Mouse (Mus musculus): ENCODE results near the gene Pde6c. TPM values are rescaled to one million over a fixed set of nuclear protein-coding genes. Genes with fewer than 3 reads are reported as not detected.
A peak's percentile ranks its signal among the peaks of the same experiment; 100 is the strongest.

Pde6c gene
- polyA plus RNA-seq, 1 experiment from 2014 or later = not detected

DNA sequence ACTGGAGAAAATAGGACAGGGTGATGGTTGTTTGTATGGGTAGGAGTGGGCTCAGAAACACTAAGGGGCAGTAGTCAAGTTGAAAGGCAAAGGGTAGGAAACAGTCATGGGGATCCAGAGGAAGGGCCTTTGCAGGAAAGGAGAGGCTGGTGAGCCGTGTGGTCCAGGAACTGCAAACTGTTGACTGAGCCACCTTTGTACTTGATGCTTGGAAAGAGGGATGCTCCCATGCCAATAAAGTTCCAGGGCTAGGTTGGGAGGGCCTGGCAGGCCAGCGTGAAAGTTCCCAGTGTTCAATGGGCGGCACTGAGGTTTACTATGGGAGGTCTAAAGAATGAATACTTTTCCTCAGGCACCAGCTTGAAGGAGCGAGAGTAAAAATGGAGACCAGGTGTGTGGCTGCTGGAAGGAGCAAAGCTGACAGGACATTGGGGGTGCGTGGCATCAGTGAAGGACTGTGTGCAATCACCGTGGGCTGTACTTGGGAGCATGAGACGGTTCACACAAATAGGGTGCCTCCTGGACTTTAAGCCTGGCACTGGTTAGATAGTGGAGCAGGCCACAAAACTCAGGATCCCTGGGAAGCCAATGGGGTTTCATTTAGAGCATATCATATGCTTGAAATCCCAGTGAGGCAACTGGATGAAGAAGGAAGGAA, 17.6 kb upstream of the Pde6c start:
- no peaks in the 10 kb centered on the region for H3K27me3 ChIP-seq (ENCODE audit: low read depth, poor library complexity, severe bottlenecking)
- no peak overlapping the region for H3K4me3 ChIP-seq
- H3K27ac ChIP-seq (replicated peaks) = no peak overlapping the region
- no peak for DNase-seq (ENCODE audit: low spot score)
- WGBS = 90% methylated on average over 7 of the region's 7 CpGs
- H3K4me1 ChIP-seq = no peaks in the 10 kb centered on the region
- H3K36me3 ChIP-seq = no peaks in the 10 kb centered on the region
- no peaks in the 10 kb centered on the region for H3K9me3 ChIP-seq (replicated peaks)

DNA sequence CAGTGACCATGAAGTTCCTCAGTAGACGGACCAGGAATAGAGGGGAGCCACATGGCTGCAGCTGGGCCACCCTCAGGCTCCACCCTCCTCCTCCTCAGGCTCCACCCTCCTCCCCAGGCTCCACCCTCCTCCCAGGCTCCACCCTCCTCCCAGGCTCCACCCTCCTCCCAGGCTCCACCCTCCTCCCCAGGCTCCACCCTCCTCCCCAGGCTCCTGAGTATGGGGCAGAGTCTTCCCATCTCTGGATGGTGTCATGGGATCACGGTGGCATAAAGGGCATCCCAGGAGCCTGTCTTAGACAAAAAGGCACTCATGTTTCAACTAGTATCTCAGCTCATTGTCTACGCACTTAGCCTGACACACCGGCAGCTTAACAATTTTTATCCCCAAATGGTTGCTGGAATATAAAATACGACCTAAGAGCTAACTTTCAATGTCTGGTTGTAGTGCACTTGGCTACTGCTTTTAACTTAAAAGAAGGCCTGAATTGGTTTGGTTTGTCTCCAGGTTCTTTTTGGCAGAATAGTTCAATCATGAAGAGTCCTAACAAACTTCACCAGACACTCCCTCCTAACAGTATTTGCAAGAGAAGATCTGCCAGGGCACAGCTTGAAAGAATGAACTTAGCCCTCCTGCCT, 12.3 kb upstream of the Pde6c start:
- peaks cover 37% of the 10 kb centered on the region for H3K27me3 ChIP-seq (ENCODE audit: low read depth, poor library complexity, severe bottlenecking)
- H3K9me3 ChIP-seq (replicated peaks) = no peaks in the 10 kb centered on the region
- 86% methylated on average over 5 of the region's 5 CpGs for WGBS
- H3K4me1 ChIP-seq = peaks cover 11% of the 10 kb centered on the region
- no peak for DNase-seq (ENCODE audit: low spot score)
- no peak overlapping the region for H3K4me3 ChIP-seq
- H3K27ac ChIP-seq (replicated peaks) = no peak overlapping the region
- no peaks in the 10 kb centered on the region for H3K36me3 ChIP-seq

DNA sequence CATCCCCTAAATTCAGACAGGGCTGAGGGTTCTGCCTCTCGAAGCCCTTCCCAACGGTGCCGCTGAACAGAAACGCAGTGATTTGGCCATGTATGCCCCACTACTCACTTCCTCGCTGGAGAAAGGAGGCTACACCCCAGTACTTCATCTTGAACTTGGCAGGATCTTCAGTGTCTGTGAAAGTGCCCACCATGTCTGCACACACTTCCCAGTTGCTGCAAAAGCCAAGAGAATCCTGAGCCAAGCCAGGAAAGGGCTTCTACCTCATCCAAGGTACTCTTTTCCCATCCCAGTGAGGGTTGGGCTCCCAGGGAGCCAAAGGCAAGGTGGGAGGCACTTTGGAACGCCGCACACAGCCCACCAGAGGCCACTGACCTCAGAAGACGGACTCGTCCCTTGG, 8.7 kb upstream of the Pde6c start:
- 28% methylated on average over 9 of the region's 9 CpGs for WGBS
- Histone ChIP-seq H3K27me3 (ENCODE audit: low read depth, poor library complexity, severe bottlenecking) (peaks cover 51% of the 10 kb centered on the region), H3K4me1 (peaks cover 11% of the 10 kb centered on the region), H3K36me3 (no peaks in the 10 kb centered on the region), H3K9me3 (replicated peaks) (no peaks in the 10 kb centered on the region), H3K4me3 (peak overlapping the region; percentile 72), H3K27ac (replicated peaks) (peak overlapping the region; percentile 84; the same call in 1 of the 2 replicates)
- no peak for DNase-seq (ENCODE audit: low spot score)

DNA sequence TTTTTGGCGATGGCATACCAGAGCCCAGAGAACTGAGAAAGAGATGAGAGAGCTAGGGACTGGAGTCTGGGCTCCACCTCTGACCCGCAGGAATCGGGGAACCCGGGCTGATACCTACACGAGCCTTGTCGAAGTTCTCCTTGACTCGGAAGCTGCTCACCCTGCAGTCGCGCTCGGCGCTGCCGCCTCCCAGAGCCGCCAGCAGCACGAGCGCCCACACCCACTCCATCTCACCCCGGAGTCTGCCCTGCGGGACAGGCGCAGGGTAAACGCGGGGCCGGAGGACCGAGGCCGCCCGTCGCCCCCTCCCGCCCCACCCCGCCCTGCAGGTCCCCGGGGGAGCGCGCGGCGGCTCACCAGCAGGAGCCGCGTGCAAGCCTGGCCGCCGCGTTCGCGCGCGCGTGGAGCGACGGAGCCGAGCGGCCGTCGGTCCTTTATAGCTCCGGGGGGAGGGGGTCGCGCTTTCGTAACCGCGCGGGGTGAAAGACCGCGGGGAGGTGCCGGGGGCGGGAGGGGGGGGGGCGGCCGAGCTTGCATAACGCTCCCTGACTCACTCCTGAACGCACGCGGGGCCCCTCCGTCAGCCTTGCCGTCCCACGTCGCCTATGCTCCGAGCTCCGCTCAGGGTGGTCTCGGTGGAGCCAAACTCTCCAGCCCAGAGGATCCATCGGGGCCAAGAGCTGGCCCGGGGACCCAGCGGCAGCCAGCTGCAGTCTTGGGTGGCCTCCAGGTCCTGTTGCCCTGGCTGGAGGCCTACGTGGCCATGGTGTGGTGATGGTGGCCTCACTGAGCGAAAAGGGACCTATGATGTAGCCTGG, 8.0 kb upstream of the Pde6c start:
- Histone ChIP-seq H3K9me3 (replicated peaks) (no peaks in the 10 kb centered on the region), H3K36me3 (no peaks in the 10 kb centered on the region), H3K27me3 (ENCODE audit: low read depth, poor library complexity, severe bottlenecking) (peaks cover 51% of the 10 kb centered on the region), H3K27ac (replicated peaks) (peak overlapping the region; percentile 84), H3K4me3 (peak overlapping the region; percentile 72), H3K4me1 (peaks cover 11% of the 10 kb centered on the region)
- WGBS = 2% methylated on average over 64 of the region's 77 CpGs
- DNase-seq (ENCODE audit: low spot score) = peak; percentile 59

DNA sequence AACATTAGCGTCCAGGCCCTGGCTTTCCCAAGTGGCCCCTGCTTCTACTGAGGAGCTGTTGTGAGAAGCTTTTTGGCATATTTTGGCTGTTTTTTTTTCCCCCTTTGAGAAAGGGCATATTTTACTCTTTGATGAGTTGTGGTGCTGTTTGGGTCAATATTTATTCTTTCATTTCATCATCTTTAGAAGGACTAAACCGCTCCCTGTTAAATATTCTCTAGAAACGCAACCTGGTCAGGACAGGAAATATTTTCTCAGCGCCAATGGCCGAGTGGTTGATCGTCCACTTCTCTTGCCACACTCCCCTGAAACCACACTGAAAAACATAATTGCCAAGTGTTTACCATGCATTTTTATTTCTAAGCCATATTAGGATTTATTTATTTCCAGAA, 7.4 kb upstream of the Pde6c start, which contains the start of gene Rbp4:
Gene Rbp4 (minus strand): TSS at position 63 of the 392 bp plus-strand sequence.
- Histone ChIP-seq H3K36me3 (no peaks in the 10 kb centered on the region), H3K27ac (replicated peaks) (peak within 1 kb of the TSS; percentile 84), H3K27me3 (ENCODE audit: low read depth, poor library complexity, severe bottlenecking) (peaks cover 51% of the 10 kb centered on the region), H3K4me3 (peak within 1 kb of the TSS; percentile 72), H3K9me3 (replicated peaks) (no peaks in the 10 kb centered on the region), H3K4me1 (peaks cover 11% of the 10 kb centered on the region)
- WGBS = 72% methylated on average over 6 of the region's 6 CpGs
- DNase-seq (ENCODE audit: low spot score) = no peak

DNA sequence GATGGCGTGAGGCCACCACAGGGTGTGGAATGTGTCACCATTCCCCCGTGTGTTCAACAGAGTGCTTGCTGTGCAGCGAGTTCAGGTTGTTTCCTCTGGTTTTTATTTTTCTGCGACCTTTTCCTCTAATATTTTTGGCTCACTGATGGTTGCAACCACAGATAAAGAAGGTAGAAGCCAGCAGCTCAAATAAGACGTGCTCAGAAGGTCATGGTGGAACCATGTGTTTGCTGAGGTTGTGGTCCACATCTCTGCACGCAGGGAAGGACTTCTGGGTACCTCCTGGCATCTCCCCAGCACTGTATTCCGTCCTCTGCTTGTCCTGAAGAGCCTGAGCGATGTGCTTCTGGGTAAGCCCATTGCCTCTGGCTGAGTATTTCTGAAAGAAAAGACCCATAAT, 5.9 kb upstream of the Pde6c start:
- H3K4me1 ChIP-seq = peaks cover 11% of the 10 kb centered on the region
- H3K9me3 ChIP-seq (replicated peaks) = no peaks in the 10 kb centered on the region
- peaks cover 46% of the 10 kb centered on the region for H3K27me3 ChIP-seq (ENCODE audit: low read depth, poor library complexity, severe bottlenecking)
- WGBS = 76% methylated on average over 8 of the region's 8 CpGs
- H3K27ac ChIP-seq (replicated peaks) = no peak overlapping the region
- no peak overlapping the region for H3K4me3 ChIP-seq
- H3K36me3 ChIP-seq = no peaks in the 10 kb centered on the region
- DNase-seq (ENCODE audit: low spot score) = no peak

DNA sequence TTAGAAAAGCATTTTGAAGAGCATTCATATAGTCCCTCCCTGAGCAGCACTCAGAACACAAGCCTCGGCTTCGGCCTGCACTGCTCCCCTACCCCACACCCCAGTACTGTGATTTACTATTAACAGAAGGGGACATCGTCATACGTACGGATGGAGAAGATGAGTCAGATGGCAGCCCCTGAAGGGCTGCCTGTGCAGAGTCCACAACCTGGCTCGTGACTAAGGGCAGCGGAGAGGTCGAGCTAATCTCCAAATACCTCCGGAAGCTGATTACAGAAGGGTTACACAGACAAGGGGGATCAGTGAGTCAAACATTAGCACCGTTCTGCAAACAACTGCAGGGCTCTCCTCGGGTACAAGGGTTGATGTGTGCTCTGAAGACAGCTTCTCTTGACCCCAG, 1.4 kb downstream of the Pde6c start:
- H3K4me3 ChIP-seq = no peak overlapping the region
- no peak for DNase-seq (ENCODE audit: low spot score)
- peaks cover 5% of the 10 kb centered on the region for H3K4me1 ChIP-seq
- no peaks in the 10 kb centered on the region for H3K27me3 ChIP-seq (ENCODE audit: low read depth, poor library complexity, severe bottlenecking)
- no peaks in the 10 kb centered on the region for H3K9me3 ChIP-seq (replicated peaks)
- no peak overlapping the region for H3K27ac ChIP-seq (replicated peaks)
- no peaks in the 10 kb centered on the region for H3K36me3 ChIP-seq
- WGBS = 70% methylated on average over 11 of the region's 11 CpGs

DNA sequence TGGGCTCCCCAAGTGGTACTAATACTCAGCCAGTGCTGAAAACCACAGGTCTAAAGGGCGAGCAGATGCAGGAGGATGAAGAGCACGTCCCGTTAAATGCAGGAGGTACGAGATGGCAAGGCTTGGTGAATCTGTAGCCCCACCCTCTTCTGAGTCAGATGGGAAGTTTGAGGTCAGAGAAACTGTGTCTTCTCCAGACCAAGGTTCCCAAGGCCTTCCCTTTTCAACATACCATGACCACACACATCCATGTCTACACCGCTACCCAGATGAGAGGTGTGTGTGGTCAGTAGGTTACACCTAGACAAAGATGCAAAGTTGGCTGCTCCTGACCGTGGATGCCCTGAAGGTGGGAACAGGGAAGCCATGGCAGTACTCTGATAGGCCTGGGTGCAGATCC, 2.2 kb downstream of the Pde6c start:
- H3K36me3 ChIP-seq = no peaks in the 10 kb centered on the region
- H3K4me3 ChIP-seq = no peak overlapping the region
- H3K9me3 ChIP-seq (replicated peaks) = no peaks in the 10 kb centered on the region
- no peak overlapping the region for H3K27ac ChIP-seq (replicated peaks)
- 88% methylated on average over 6 of the region's 6 CpGs for WGBS
- H3K27me3 ChIP-seq (ENCODE audit: low read depth, poor library complexity, severe bottlenecking) = no peaks in the 10 kb centered on the region
- peaks cover 5% of the 10 kb centered on the region for H3K4me1 ChIP-seq
- no peak for DNase-seq (ENCODE audit: low spot score)

DNA sequence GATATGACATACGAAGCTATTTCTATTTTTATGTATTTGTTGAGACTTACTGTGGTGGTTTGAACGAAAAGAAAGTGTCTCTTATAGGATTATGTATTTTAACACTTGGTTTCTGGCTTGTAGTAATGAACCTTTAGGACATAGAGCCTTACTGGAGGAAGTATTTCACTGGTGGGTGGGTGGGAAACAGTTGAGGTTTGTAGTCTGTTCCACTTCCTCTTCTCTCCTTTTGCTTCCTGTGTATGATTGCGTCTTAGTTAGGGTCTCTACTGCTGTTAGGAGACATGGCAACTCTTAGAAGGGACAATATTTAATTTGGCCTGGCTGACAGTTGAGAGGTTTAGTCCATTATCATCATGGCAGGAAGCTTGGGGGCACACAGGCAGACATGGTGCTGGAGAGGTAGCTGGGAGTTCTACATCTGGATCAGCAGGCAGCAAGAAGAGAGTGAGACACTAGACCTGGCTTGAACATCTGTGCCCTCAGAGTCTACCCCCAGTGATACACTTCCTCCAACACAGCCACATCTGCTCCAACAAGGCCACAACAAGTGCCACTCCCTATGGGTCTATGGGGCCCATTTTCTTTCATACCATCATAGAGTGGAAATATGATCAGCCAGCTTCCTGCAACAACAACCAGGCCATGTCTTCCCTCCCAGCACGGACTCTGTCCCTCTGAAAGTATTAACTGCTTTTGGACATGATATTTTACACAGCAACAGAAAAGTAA, 11.1 kb downstream of the Pde6c start:
- DNase-seq (ENCODE audit: low spot score) = no peak
- 87% methylated on average over 4 of the region's 4 CpGs for WGBS
- Histone ChIP-seq H3K4me3 (no peak overlapping the region), H3K27me3 (ENCODE audit: low read depth, poor library complexity, severe bottlenecking) (no peaks in the 10 kb centered on the region), H3K4me1 (no peaks in the 10 kb centered on the region), H3K9me3 (replicated peaks) (no peaks in the 10 kb centered on the region), H3K36me3 (no peaks in the 10 kb centered on the region), H3K27ac (replicated peaks) (no peak overlapping the region)

DNA sequence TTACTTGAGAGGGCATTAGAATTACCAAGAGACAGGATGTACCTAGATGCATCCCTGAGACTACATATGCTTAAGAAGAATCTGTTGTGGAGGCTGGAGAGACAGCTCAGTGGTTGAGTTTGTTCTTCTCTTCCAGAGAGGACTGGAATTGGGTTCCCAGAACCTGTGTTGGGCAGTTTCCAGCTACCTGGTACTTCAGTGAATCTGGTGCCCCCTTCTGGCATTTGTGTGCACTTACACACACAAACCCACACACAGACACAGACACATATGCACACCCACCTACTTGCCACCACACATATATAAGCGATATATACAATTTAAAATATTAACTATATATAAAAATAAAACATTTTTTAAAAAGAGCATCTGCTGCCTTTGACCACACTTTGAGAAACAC, 23.7 kb downstream of the Pde6c start:
- no peak overlapping the region for H3K27ac ChIP-seq (replicated peaks)
- no peaks in the 10 kb centered on the region for H3K36me3 ChIP-seq
- H3K4me1 ChIP-seq = no peaks in the 10 kb centered on the region
- no peak for DNase-seq (ENCODE audit: low spot score)
- no peaks in the 10 kb centered on the region for H3K9me3 ChIP-seq (replicated peaks)
- H3K27me3 ChIP-seq (ENCODE audit: low read depth, poor library complexity, severe bottlenecking) = no peaks in the 10 kb centered on the region
- 93% methylated on average over 1 of the region's 1 CpGs for WGBS
- H3K4me3 ChIP-seq = no peak overlapping the region

DNA sequence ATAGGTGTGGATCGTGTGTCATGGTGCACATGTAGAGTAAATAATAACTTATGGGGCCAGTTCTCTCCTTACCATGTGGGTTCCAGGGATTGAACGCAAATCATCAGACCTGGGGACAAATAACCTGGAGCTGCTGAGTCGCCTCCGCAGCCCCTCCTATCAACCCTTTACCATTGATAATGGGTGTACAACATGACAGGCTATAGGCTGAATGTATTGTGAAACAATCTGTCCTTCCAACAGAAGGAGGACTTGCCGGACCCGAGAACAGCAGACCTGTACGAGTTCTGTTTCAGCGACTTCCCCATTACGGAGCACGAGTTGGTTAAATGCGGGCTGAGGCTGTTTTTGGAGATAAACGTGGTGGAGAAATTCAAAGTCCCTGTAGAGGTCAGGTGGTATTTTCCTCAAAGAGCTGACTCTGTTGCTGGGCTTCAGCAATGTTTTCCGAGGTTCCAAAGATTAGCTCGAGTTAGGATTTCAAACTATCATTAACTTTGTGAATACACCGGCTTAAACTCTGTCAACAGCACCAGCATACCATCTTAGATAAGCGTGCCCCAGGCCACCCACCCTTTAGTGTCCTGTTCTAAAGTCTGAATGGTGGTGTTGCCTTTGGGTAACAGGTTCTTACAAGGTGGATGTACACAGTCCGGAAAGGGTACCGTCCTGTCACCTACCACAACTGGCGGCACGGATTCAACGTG, 29.2 kb downstream of the Pde6c start:
- no peak for DNase-seq (ENCODE audit: low spot score)
- H3K36me3 ChIP-seq = no peaks in the 10 kb centered on the region
- H3K27ac ChIP-seq (replicated peaks) = no peak overlapping the region
- H3K4me3 ChIP-seq = no peak overlapping the region
- H3K4me1 ChIP-seq = no peaks in the 10 kb centered on the region
- no peaks in the 10 kb centered on the region for H3K27me3 ChIP-seq (ENCODE audit: low read depth, poor library complexity, severe bottlenecking)
- WGBS = 95% methylated on average over 21 of the region's 21 CpGs
- H3K9me3 ChIP-seq (replicated peaks) = no peaks in the 10 kb centered on the region

DNA sequence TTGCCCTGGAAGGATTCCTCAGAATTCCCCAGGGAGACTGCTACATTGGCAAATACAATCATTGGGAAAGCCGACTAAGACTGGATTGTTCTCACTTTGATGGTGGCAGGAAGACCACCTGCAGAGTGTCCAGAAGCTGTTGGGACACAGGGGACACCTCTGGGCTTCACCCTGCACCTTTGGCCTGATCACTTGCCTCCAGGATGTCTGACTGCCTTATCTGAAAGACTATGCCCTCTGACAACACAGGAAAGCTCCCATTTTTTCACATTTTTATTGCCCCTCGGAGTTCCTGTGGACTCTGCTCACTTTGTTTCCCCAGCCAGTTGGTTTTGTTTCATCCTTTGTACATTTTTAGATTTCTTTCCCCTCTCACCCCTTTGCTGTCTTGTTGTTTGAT, 32.1 kb downstream of the Pde6c start:
- Histone ChIP-seq H3K9me3 (replicated peaks) (no peaks in the 10 kb centered on the region), H3K4me1 (no peaks in the 10 kb centered on the region), H3K27ac (replicated peaks) (no peak overlapping the region), H3K36me3 (no peaks in the 10 kb centered on the region), H3K4me3 (no peak overlapping the region), H3K27me3 (ENCODE audit: low read depth, poor library complexity, severe bottlenecking) (no peaks in the 10 kb centered on the region)
- 69% methylated on average over 2 of the region's 2 CpGs for WGBS
- DNase-seq (ENCODE audit: low spot score) = no peak

Measured in midbrain, embryonic 10.5 days (tissue).